Mouse (Mus musculus): ENCODE measurements around the gene Zp2. TPM values are rescaled to one million over a fixed set of nuclear protein-coding genes. Genes with fewer than 3 reads are reported as not detected.

Zp2 gene
- total RNA-seq, 2 experiments from 2014 or later, result 0.65 to 1.8 TPM

- DNase-seq, result no peak
- intact Hi-C loops (cut with DNase I), result no loop called here
Observed at GRCm38 (mm10) chr7:120080177-120080576, 64.9 kb downstream of the Zp2 start.

Other genes with a start within 250 kb of the Zp2 start
- 1 to 10 TPM; 7.9 to 9.0 TPM for gene Lyrm1, start 249.4 kb downstream of the Zp2 start, total RNA-seq (2021)
- 10 to 100 TPM in 1 of 2 experiments, 1 to 10 TPM in 1; 9.2 to 14.5 TPM for gene Dcun1d3, start 249.0 kb downstream of the Zp2 start, total RNA-seq (2021)
- not detected for gene Dnah3, start 50.0 kb downstream of the Zp2 start, total RNA-seq (2021)
- gene Tmem159, start 42.9 kb downstream of the Zp2 start, total RNA-seq (2021), result 10 to 100 TPM; 24.1 to 54.3 TPM
- gene Anks4b, start 28.6 kb upstream of the Zp2 start, total RNA-seq (2021), result under 1 TPM in 1 of 2 experiments, not detected in 1; 0.19 TPM
- under 1 TPM; 0.27 to 1.00 TPM for gene Crym, start 56.8 kb upstream of the Zp2 start, total RNA-seq (2021)
- gene Abca14, start 58.7 kb upstream of the Zp2 start, total RNA-seq (2021), result not detected
- not detected for gene Abca15, start 183.4 kb upstream of the Zp2 start, total RNA-seq (2021)

Data from heart, postnatal 36 days (tissue).